Mouse (Mus musculus): ENCODE measurements around the gene Pid1. TPM values are rescaled to one million over a fixed set of nuclear protein-coding genes. Genes with fewer than 3 reads are reported as not detected.
A peak's percentile ranks its signal among the peaks of the same experiment; 100 is the strongest.
"Not testable (repeated sequence)": the region's sequence is repeated elsewhere in the genome, so short reads cannot be mapped to it uniquely, and the experiment has no call there.

Gene Pid1
- polyA plus RNA-seq, 2 experiments, result 21.1 to 42.9 TPM

GRCm38 (mm10) chr1:84225626-84226025, 138.4 kb downstream of the Pid1 start:
- no peak for TF ChIP-seq POLR2A (IDR thresholded peaks at IDR 0.05; ENCODE audit: borderline replicate concordance, extremely low read depth, insufficient read depth, insufficient read length)

DNA sequence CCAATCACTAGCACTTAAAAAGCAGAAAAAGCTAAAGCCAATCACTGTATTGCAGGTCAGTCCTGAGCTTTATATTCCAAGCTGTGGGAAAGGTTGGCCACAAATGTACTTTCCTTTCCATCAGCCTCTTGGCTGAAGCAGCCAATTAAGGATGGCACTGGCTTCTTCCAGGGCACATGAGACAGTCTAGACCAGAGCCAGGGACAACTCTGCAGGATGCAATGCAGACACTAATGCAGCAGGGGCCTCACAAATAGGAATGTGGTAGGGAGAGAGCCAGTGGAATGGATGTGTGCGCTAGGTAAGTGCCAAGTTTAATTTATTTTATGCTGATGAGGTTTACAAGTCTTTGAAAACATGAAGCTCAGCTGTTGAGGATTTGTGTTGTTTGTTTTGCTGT, 141.9 kb downstream of the Pid1 start:
- no peak for TF ChIP-seq POLR2A (IDR thresholded peaks at IDR 0.05; ENCODE audit: borderline replicate concordance, extremely low read depth, insufficient read depth, insufficient read length)
- WGBS, result 71% methylated on average over 1 of the region's 1 CpGs
- ATAC-seq (ENCODE audit: low FRiP score, low read depth), result no peak

More at GRCm38 (mm10) chr1:84225626-84226025, 138.4 kb downstream of the Pid1 start:
- Histone ChIP-seq H3K9me3 (ENCODE audit: control insufficient read depth, low read length) (no peaks in the 10 kb centered on the region), H3K27me3 (ENCODE audit: control insufficient read depth, insufficient read depth, low read length) (no peaks in the 10 kb centered on the region), H3K27ac (replicated peaks; ENCODE audit: low read depth, low read length) (no peak overlapping the region), H3K9ac (ENCODE audit: low read depth, low read length, severe bottlenecking) (no peak overlapping the region), H3K4me1 (ENCODE audit: control insufficient read depth, insufficient read depth, low read length) (no peaks in the 10 kb centered on the region), H3K36me3 (ENCODE audit: control insufficient read depth, insufficient read depth, low read length) (no peaks in the 10 kb centered on the region), H3K4me3 (replicated peaks; ENCODE audit: low read length) (no peak overlapping the region), H3K4me2 (replicated peaks; ENCODE audit: low read depth, low read length, severe bottlenecking) (no peak overlapping the region)
- ATAC-seq (ENCODE audit: low FRiP score, low read depth) (no peak), DNase-seq (ENCODE audit: low spot score) (peak; percentile 9)
- WGBS, result 71% methylated on average over 7 of the region's 7 CpGs

DNA sequence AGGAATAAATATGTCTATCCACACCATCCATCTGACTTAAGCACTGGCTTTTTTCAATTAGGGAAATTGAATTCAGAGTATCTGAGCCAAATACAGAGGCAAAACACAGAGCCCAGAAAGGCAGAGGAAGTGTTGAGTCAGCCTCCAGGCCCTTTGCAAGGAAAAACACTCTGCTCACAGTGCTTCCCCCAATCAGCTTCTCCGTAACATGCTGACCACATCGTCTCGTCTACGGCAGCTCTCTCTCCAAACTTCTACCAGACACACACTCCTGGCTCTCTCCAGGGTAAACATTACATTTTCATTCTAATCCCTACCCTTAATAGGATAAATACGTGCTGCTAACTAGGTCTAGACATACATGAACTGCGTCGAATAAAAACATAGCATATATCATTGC, 145.4 kb downstream of the Pid1 start:
- no peaks in the 10 kb centered on the region for H3K36me3 ChIP-seq (ENCODE audit: control insufficient read depth, insufficient read depth, low read length)
- no peak overlapping the region for H3K27ac ChIP-seq (replicated peaks; ENCODE audit: low read depth, low read length)
- peak; percentile 16 for DNase-seq (ENCODE audit: low spot score)
- 44% methylated on average over 7 of the region's 7 CpGs for WGBS
- H3K9me3 ChIP-seq (ENCODE audit: control insufficient read depth, low read length), result no peaks in the 10 kb centered on the region
- no peak overlapping the region for H3K9ac ChIP-seq (ENCODE audit: low read depth, low read length, severe bottlenecking)
- H3K4me2 ChIP-seq (replicated peaks; ENCODE audit: low read depth, low read length, severe bottlenecking), result no peak overlapping the region
- peaks cover 6% of the 10 kb centered on the region; the same call in 1 of the 2 replicates for H3K4me1 ChIP-seq (ENCODE audit: control insufficient read depth, insufficient read depth, low read length)
- peak; percentile 55; the same call in 1 of the 2 replicates for ATAC-seq (ENCODE audit: low FRiP score, low read depth)
- no peaks in the 10 kb centered on the region for H3K27me3 ChIP-seq (ENCODE audit: control insufficient read depth, insufficient read depth, low read length)
- no peak overlapping the region for H3K4me3 ChIP-seq (replicated peaks; ENCODE audit: low read length)
- TF ChIP-seq POLR2A (IDR thresholded peaks at IDR 0.05; ENCODE audit: borderline replicate concordance, extremely low read depth, insufficient read depth, insufficient read length), result no peak

More for the DNA sequence above, 141.9 kb downstream of the Pid1 start:
- no peak for DNase-seq (ENCODE audit: low spot score)
- Histone ChIP-seq H3K36me3 (ENCODE audit: control insufficient read depth, insufficient read depth, low read length) (no peaks in the 10 kb centered on the region), H3K27me3 (ENCODE audit: control insufficient read depth, insufficient read depth, low read length) (no peaks in the 10 kb centered on the region), H3K27ac (replicated peaks; ENCODE audit: low read depth, low read length) (no peak overlapping the region), H3K4me2 (replicated peaks; ENCODE audit: low read depth, low read length, severe bottlenecking) (no peak overlapping the region), H3K9me3 (ENCODE audit: control insufficient read depth, low read length) (no peaks in the 10 kb centered on the region), H3K4me1 (ENCODE audit: control insufficient read depth, insufficient read depth, low read length) (peaks cover 6% of the 10 kb centered on the region; the same call in 1 of the 2 replicates), H3K9ac (ENCODE audit: low read depth, low read length, severe bottlenecking) (no peak overlapping the region), H3K4me3 (replicated peaks; ENCODE audit: low read length) (no peak overlapping the region)

GRCm38 (mm10) chr1:84217777-84218176, 146.2 kb downstream of the Pid1 start:
- Histone ChIP-seq H3K27me3 (ENCODE audit: control insufficient read depth, insufficient read depth, low read length) (no peaks in the 10 kb centered on the region), H3K9ac (ENCODE audit: low read depth, low read length, severe bottlenecking) (no peak overlapping the region), H3K9me3 (ENCODE audit: control insufficient read depth, low read length) (no peaks in the 10 kb centered on the region), H3K27ac (replicated peaks; ENCODE audit: low read depth, low read length) (no peak overlapping the region), H3K4me1 (ENCODE audit: control insufficient read depth, insufficient read depth, low read length) (peaks cover 6% of the 10 kb centered on the region; the same call in 1 of the 2 replicates), H3K36me3 (ENCODE audit: control insufficient read depth, insufficient read depth, low read length) (no peaks in the 10 kb centered on the region), H3K4me3 (replicated peaks; ENCODE audit: low read length) (no peak overlapping the region), H3K4me2 (replicated peaks; ENCODE audit: low read depth, low read length, severe bottlenecking) (no peak overlapping the region)
- DNase-seq (ENCODE audit: low spot score) (no peak), ATAC-seq (ENCODE audit: low FRiP score, low read depth) (no peak)
- TF ChIP-seq POLR2A (IDR thresholded peaks at IDR 0.05; ENCODE audit: borderline replicate concordance, extremely low read depth, insufficient read depth, insufficient read length), result no peak
- WGBS, result 32% methylated on average over 2 of the region's 2 CpGs

DNA sequence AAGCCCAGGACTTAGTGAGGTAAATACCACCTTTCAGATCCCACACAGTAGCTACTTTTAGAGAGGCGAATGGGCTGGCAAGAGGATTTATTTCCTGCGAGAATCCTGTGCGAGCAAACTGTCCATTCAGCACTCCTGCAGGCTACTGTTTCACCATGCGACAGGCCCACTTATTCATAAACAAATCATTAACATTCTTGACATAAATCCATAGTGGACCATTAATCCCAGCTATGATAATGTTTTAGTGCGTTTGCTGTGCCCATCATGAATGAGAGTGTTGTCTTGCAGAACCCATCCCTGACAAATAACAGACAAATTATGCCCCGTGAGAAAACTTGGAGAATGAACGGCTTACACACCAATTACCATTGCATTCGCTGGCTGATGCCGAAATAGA, 152.5 kb downstream of the Pid1 start:
- Histone ChIP-seq H3K27me3 (ENCODE audit: control insufficient read depth, insufficient read depth, low read length) (no peaks in the 10 kb centered on the region), H3K4me2 (replicated peaks; ENCODE audit: low read depth, low read length, severe bottlenecking) (no peak overlapping the region), H3K27ac (replicated peaks; ENCODE audit: low read depth, low read length) (no peak overlapping the region), H3K4me1 (ENCODE audit: control insufficient read depth, insufficient read depth, low read length) (no peaks in the 10 kb centered on the region), H3K36me3 (ENCODE audit: control insufficient read depth, insufficient read depth, low read length) (no peaks in the 10 kb centered on the region), H3K4me3 (replicated peaks; ENCODE audit: low read length) (no peak overlapping the region), H3K9ac (ENCODE audit: low read depth, low read length, severe bottlenecking) (no peak overlapping the region), H3K9me3 (ENCODE audit: control insufficient read depth, low read length) (no peaks in the 10 kb centered on the region)
- DNase-seq (ENCODE audit: low spot score), result no peak
- ATAC-seq (ENCODE audit: low FRiP score, low read depth), result no peak
- no peak for TF ChIP-seq POLR2A (IDR thresholded peaks at IDR 0.05; ENCODE audit: borderline replicate concordance, extremely low read depth, insufficient read depth, insufficient read length)
- 61% methylated on average over 9 of the region's 9 CpGs for WGBS

DNA sequence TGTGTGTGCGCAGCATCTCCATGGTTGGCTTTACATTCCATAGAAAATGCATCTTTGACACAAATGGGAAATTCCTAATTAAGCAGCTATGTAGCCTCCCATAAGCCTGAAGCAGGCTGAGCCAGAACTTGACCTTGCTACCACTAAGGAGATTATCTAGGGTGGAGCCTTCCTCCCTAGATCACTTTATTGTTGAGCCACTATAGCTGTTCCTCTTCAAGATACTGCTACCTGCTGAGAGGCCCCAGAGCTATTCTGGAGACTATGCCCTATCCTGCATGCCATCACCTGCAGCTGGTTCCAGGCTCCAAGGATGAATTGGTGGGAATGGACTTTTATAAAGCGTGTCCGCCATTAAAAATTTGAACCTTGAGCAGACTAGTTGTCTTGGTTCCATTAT, 158.2 kb downstream of the Pid1 start:
- not testable (repeated sequence) for H3K9me3 ChIP-seq (ENCODE audit: control insufficient read depth, low read length); H3K36me3 ChIP-seq (ENCODE audit: control insufficient read depth, insufficient read depth, low read length); DNase-seq (ENCODE audit: low spot score); H3K4me3 ChIP-seq (replicated peaks; ENCODE audit: low read length); H3K4me1 ChIP-seq (ENCODE audit: control insufficient read depth, insufficient read depth, low read length); H3K9ac ChIP-seq (ENCODE audit: low read depth, low read length, severe bottlenecking); H3K27ac ChIP-seq (replicated peaks; ENCODE audit: low read depth, low read length); H3K4me2 ChIP-seq (replicated peaks; ENCODE audit: low read depth, low read length, severe bottlenecking); ATAC-seq (ENCODE audit: low FRiP score, low read depth); H3K27me3 ChIP-seq (ENCODE audit: control insufficient read depth, insufficient read depth, low read length)
- 94% methylated on average over 3 of the region's 3 CpGs for WGBS

All from limb, embryonic 14.5 days (tissue).